8 mouse cellular contexts compared by ENCODE assay signal in genomic region chr13:54692711-54693557, GRCm38 (mm10). TPM values are rescaled to one million over a fixed set of nuclear protein-coding genes. Genes with fewer than 3 reads are reported as not detected.
DNase-seq lines count a peak whose midpoint lies in the region; ATAC-seq lines count a peak whose summit lies in the region.

No protein-coding gene starts in this region.

- WGBS in heart, embryonic 15.5 days = 6% methylated on average over 21 of the region's 21 CpGs
- WGBS in forebrain, embryonic 16.5 days = 13% methylated on average over 21 of the region's 21 CpGs
- 5% methylated on average over 21 of the region's 21 CpGs for WGBS in liver, embryonic 15.5 days (ENCODE audit: insufficient replicate concordance)

- no peak for DNase-seq in heart, postnatal 14 days
- DNase-seq in T-cell, adult 2 months (ENCODE audit: low spot score) = peak; percentile 31
- DNase-seq in ovary, postnatal 36 days (ENCODE audit: low spot score) = no peak
- DNase-seq in gastrocnemius, postnatal 4 days (ENCODE audit: low spot score in 2 of 2) = no peak
- DNase-seq in adrenal gland, adult 18-20 months (ENCODE audit: low spot score in 2 of 2) = no peak

- H3K9ac ChIP-seq in heart, embryonic 15.5 days = peak overlapping the region; percentile 96
- peak overlapping the region; percentile 91 for H3K9ac ChIP-seq in forebrain, embryonic 16.5 days (replicated peaks; ENCODE audit: low read depth, low read length)
- H3K9ac ChIP-seq in liver, embryonic 15.5 days = peak overlapping the region; percentile 98

- H3K4me2 ChIP-seq in heart, embryonic 15.5 days = peak overlapping the region; percentile 88
- H3K4me2 ChIP-seq in forebrain, embryonic 16.5 days (ENCODE audit: low read length) = peak overlapping the region; percentile 79
- peak overlapping the region; percentile 90 for H3K4me2 ChIP-seq in liver, embryonic 15.5 days

- no peak for ATAC-seq in heart, embryonic 15.5 days (replicated peaks; ENCODE audit: insufficient number of reproducible peaks, insufficient read depth, low FRiP score, low read depth)
- no peak for ATAC-seq in forebrain, embryonic 16.5 days
- ATAC-seq in liver, embryonic 15.5 days (ENCODE audit: insufficient read depth) = no peak

- peak overlapping the region; percentile 98 for H3K27ac ChIP-seq in heart, embryonic 15.5 days
- H3K27ac ChIP-seq in forebrain, embryonic 16.5 days (ENCODE audit: low read length) = peak overlapping the region; percentile 89
- peak overlapping the region; percentile 94 for H3K27ac ChIP-seq in liver, embryonic 15.5 days (replicated peaks)

- intact Hi-C loops in heart, postnatal 14 days (cut with DNase I) = no loop called here

- H3K36me3 ChIP-seq in heart, embryonic 15.5 days = no peaks in the 10 kb centered on the region
- H3K36me3 ChIP-seq in forebrain, embryonic 16.5 days (ENCODE audit: control insufficient read depth, insufficient read depth) = no peaks in the 10 kb centered on the region
- H3K36me3 ChIP-seq in liver, embryonic 15.5 days (replicated peaks) = no peaks in the 10 kb centered on the region

- H3K4me1 ChIP-seq in heart, embryonic 15.5 days (replicated peaks) = peaks cover 39% of the 10 kb centered on the region
- peaks cover 30% of the 10 kb centered on the region for H3K4me1 ChIP-seq in forebrain, embryonic 16.5 days (replicated peaks; ENCODE audit: control insufficient read depth, insufficient read depth, low read length)
- H3K4me1 ChIP-seq in liver, embryonic 15.5 days (replicated peaks) = peaks cover 66% of the 10 kb centered on the region

- peak overlapping the region; percentile 91 for H3K4me3 ChIP-seq in heart, embryonic 15.5 days
- H3K4me3 ChIP-seq in forebrain, embryonic 16.5 days (replicated peaks; ENCODE audit: low read length) = peak overlapping the region; percentile 93
- H3K4me3 ChIP-seq in liver, embryonic 15.5 days (replicated peaks) = peak overlapping the region; percentile 78

- no peaks in the 10 kb centered on the region for H3K27me3 ChIP-seq in heart, embryonic 15.5 days
- no peaks in the 10 kb centered on the region for H3K27me3 ChIP-seq in forebrain, embryonic 16.5 days (replicated peaks; ENCODE audit: control insufficient read depth, insufficient read depth, low read length)
- H3K27me3 ChIP-seq in liver, embryonic 15.5 days = no peaks in the 10 kb centered on the region

- H3K9me3 ChIP-seq in heart, embryonic 15.5 days (replicated peaks) = no peaks in the 10 kb centered on the region
- H3K9me3 ChIP-seq in forebrain, embryonic 16.5 days (ENCODE audit: control insufficient read depth, low read length) = no peaks in the 10 kb centered on the region
- no peaks in the 10 kb centered on the region for H3K9me3 ChIP-seq in liver, embryonic 15.5 days (replicated peaks)

RNA-seq across cellular contexts. Expression of gene Rnf44, which starts 0.8 kb away (rescaled TPM):
- 48.8 and 52.9 TPM in 2 replicates for polyA plus RNA-seq in heart, embryonic 15.5 days (2015; fragmentation: Nextera tagmentation; extraction: Ambion mirVana)
- 10 to 100 TPM; 55.6 to 57.8 TPM for total RNA-seq in heart, postnatal 14 days (2021)
- 88.9 and 92.2 TPM in 2 replicates for polyA plus RNA-seq in forebrain, embryonic 16.5 days (2015; fragmentation: Nextera tagmentation; extraction: Ambion mirVana)
- polyA plus RNA-seq in liver, embryonic 15.5 days (2015; fragmentation: Nextera tagmentation; extraction: Ambion mirVana) = 24.9 and 31.3 TPM in 2 replicates
- 10 to 100 TPM; 50.3 to 51.0 TPM for total RNA-seq in gastrocnemius, postnatal 4 days (2021)
- 100 to 1,000 TPM in 1 of 2 experiments, 10 to 100 TPM in 1; 98.4 to 123 TPM for total RNA-seq in adrenal gland, adult 18-20 months (2021)

RNA-seq across cellular contexts. Expression of gene Cdhr2, which starts 8.3 kb away (rescaled TPM):
- 0.04 and 0.06 TPM in 2 replicates for polyA plus RNA-seq in heart, embryonic 15.5 days (2015; fragmentation: Nextera tagmentation; extraction: Ambion mirVana)
- not detected for total RNA-seq in heart, postnatal 14 days (2021)
- polyA plus RNA-seq in forebrain, embryonic 16.5 days (2015; fragmentation: Nextera tagmentation; extraction: Ambion mirVana) = 0.16 and 0.25 TPM in 2 replicates
- 16.6 and 19.9 TPM in 2 replicates for polyA plus RNA-seq in liver, embryonic 15.5 days (2015; fragmentation: Nextera tagmentation; extraction: Ambion mirVana)
- total RNA-seq in gastrocnemius, postnatal 4 days (2021) = under 1 TPM; 0.07 to 0.08 TPM
- under 1 TPM in 1 of 2 experiments, not detected in 1; 0.17 TPM for total RNA-seq in adrenal gland, adult 18-20 months (2021)

RNA-seq across cellular contexts. Expression of gene Gprin1, which starts 56.7 kb away (rescaled TPM):
- 0.05 and 0.32 TPM in 2 replicates for polyA plus RNA-seq in heart, embryonic 15.5 days (2015; fragmentation: Nextera tagmentation; extraction: Ambion mirVana)
- total RNA-seq in heart, postnatal 14 days (2021) = not detected
- polyA plus RNA-seq in forebrain, embryonic 16.5 days (2015; fragmentation: Nextera tagmentation; extraction: Ambion mirVana) = 6.2 and 7.1 TPM in 2 replicates
- polyA plus RNA-seq in liver, embryonic 15.5 days (2015; fragmentation: Nextera tagmentation; extraction: Ambion mirVana) = 0.02 and 0.05 TPM in 2 replicates
- under 1 TPM; 0.76 to 0.78 TPM for total RNA-seq in gastrocnemius, postnatal 4 days (2021)
- 1 to 10 TPM; 2.5 to 3.2 TPM for total RNA-seq in adrenal gland, adult 18-20 months (2021)
